Mouse (Mus musculus) T-helper 17 cell (primary cell): Measurements from ENCODE around the gene Mindy1.

ENCODE experiments used
- in situ Hi-C, 2 experiments: fragments of 300-600 bp; cut with MboI, MseI; formaldehyde crosslinking; loops; 1 replicate in 1 of 2; 2 replicates in 1 of 2; pipeline ENCODE4 v1.15.1; 2025; ENCODE audit warnings: high pct_unique_total_duplicates in 2 of 2

The Mindy1 gene

DNA sequence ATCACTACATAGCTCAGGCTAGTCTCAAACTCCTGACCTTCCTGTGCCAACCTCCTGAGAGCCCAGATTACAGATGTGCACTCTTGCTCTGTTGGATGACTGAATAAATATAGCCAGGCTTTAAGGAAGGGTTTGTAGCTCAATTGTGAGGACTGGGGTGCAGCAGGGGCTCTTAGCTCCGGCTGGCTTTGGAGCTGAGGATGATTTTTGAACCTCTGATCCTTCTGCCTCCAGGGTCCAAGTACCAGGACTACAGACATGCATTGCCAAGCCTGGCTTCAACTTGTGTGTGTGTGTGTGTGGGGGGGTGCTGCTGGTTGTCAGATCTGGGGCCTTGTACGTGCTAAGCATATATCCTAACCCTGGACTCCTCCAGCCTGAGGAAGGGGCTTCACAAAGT, 11.8 kb downstream of the Mindy1 start:
- in situ Hi-C loops, result no loop called here

DNA sequence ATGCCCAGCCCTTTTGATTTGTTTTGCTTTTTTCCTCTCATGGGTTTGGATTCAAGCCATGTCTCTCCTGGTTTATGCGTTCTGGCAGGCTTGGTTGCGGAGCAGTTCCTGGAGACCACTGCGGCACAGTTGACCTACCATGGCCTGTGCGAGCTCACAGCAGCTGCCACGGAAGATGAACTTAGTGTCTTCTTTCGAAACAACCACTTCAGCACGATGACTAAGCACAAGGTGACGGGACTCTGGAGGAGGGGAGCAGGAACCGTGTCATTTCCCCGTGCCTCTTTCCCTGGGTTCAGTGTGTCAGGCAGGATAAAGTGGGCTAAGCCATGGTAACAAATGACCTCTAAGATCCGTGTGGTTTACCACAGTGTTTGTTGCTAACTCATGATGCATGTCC, 12.4 kb downstream of the Mindy1 start:
- in situ Hi-C loops, result no loop called here

DNA sequence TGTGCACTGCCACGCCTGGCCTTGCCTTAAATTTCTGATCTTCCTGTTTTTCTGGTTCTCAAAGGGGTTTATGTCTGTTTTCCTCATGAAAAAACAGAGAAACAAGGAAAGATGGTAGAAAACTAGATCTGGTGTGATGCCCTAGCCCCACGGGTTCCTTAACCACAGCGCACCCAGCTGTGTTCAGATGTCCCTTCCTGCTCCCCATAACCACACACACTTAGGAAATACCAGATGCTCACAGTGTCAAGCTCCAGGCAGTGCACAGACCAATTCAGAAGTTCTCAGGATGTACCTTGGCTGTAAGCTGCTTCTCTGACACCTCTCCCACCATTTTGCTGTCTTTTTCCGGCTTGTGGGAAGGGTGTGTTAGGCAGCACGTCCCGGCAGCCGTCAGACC, 13.2 kb downstream of the Mindy1 start:
- in situ Hi-C loops, result no loop called here

DNA sequence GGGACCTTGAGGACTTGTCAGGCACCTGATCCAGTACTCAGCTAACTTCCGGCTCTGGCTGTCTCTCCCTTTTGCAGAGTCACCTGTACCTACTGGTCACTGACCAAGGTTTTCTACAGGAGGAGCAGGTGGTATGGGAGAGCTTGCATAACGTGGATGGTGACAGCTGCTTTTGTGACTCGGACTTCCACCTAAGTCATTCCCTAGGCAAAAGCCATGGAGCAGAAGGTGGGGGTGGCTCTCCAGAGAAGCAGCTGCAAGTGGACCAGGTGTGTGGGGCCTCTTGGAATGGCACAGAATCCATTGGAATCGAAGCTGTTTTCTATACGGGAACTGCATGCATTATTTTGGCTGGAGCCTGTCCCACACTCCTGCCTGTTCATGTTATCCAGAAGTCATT, 13.6 kb downstream of the Mindy1 start:
- in situ Hi-C loops, result no loop called here

DNA sequence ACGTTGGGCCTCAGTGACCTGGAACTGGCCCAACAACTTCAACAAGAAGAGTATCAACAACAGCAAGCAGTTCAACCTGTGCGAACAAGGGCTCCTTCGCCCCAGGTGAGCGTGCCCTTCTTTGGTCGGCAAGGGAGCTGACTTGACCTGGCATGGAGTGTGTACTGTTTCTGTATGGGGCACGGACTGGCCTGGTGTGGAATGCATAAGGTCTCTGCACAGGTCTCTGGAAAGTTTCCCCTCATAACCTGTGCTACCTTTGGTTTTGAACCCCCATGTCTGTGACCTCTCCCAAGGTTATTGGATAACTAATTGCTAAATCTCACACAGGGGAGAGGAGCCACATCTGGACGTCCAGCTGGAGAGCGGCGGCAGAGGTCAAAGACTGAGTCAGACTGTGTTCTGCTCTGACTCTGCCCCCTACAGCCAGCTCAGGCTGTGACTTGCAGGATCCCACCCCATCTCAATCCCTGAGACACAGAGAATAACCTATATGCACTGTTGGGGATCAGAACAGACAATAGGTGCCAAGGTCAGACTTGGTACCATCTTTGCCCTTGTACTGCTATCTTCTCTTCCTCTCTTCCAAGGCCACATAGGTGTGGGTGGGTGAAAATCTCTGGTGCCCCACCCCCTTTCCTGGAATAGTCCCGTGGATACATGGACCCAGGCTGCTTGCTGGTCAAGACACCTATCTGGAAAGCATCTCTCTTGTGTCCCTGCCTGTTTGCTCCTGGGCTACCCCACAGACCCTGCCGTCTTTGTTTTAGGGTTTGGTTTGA, 14.4 kb downstream of the Mindy1 start:
- in situ Hi-C loops, result no loop called here

DNA sequence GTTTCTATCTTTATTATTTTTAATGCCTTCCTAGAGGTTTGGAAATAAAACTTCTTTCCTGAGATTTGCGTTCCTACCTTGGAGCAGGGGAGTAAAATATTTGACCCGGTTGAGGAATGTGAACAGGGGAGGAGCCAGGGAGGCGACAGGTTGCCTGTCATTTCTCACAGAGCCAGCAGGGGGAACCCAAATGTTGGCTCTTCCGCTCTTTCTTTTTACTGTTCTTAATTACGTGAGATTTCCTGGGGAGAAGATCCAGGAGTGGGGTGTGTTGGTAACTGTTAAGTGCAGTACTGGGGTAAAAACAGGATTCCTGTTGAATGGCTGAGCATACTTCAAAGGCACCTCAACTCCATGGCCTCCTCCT, 14.9 kb downstream of the Mindy1 start:
- in situ Hi-C loops, result no loop called here

DNA sequence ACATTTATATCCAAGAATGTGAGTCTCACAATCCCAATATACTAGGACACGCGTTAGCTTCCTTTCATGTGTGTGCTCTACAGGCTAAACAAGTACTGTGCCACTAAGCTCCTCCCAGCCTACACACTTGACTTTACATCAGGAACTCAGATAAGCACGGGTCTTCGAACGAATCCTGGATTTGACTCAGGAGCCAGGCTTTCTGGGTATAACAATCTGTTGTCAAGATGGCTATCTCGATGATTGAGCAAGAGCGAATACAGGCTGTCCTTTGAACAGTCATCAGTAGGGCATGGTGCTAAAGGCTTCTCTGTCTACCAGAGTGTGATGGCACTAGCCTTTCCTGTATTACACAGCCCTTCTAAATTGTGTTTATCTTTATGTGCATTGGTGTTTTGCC, 16.9 kb downstream of the Mindy1 start:
- in situ Hi-C loops, result no loop called here

DNA sequence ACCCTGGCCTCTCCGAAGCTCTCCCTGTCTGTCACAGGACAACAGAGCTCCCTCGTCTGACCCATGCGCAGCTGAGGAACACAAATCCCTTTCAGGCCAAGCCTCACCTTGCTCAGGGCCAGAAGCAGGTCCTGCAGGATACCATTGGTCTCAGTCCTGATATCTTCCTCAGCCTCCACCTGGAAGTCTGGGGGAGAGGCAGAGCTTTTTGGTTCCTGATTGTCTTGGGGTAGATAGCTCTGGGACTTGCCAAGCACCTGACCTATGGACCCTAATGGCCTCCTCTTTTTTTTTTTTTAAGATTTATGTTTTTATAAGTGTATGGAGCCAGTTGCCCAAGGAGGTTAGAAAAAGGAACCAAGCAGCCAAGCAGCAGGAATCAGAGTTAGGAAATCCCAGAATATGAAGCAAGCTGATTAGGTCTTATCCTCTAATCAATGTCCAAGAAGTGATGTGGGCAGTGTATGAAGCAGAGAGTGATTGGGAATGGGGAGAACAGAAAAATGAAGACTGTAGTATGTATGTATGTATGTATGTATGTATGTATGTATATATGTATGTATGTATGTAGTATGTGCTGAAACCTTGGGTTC, 20.2 kb downstream of the Mindy1 start:
- in situ Hi-C loops, result no loop called here

DNA sequence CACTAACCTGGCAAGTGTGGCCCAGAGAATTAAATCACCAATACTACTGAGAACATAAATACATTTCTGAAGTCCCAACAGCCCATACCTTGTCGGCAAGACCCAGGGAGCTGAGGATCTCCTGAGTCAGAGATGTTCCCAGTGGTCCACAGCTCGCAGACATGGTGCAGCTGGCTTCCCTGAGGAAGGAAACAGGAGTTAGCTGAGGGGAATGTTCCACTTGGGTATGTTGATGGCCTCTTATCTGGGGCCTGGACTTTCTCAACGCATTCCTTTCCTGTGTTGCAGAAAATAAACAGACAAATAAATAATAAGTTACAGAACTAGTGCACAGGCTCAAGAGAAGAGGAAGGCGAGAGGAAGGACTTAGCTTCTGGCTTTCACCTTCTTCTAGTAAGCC, 25.1 kb downstream of the Mindy1 start:
- in situ Hi-C loops, result no loop called here

DNA sequence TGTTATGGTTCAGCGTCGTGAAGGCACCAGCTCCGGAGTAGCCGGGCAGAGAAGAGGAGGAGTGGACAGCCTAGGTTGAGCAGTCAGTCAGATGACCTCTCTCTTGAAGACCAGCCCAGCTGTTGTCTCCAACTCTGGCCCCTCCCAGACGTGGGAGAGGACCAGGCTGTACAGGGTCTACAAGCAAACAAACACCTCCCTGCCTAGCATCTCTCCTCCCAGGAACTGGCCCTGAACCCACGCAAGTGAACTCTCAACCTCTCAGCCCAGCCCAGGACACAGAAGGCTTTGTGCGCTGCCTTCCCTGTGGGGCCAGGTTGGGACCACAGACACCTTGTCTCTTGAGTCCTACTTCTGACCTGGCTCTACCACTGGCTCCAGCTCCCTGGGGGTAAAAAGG, 26.0 kb downstream of the Mindy1 start, which contains the start of gene Anxa9:
Anxa9 (minus strand) TSS at position 77 of the 400 bp plus-strand sequence.
- in situ Hi-C loops, result no loop called here

DNA sequence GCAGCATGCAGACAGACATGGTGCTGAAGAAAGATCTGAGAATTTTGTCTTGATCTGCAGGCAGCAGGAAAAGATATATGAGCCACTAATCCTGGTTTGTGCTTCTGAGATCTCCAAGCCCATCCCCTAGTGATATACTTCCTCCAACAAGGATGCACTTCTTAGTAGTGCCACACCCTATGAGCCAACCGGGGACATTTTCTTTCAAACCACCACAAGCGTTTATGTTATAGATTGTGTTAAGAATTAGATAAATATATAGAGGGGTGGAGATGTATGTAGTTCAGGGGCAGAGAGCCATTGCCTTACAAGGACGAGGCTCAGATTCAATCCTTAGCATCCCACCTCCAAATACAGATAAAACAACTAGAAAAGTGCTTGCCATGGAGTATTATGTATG, 29.4 kb downstream of the Mindy1 start:
- in situ Hi-C loops, result no loop called here

DNA sequence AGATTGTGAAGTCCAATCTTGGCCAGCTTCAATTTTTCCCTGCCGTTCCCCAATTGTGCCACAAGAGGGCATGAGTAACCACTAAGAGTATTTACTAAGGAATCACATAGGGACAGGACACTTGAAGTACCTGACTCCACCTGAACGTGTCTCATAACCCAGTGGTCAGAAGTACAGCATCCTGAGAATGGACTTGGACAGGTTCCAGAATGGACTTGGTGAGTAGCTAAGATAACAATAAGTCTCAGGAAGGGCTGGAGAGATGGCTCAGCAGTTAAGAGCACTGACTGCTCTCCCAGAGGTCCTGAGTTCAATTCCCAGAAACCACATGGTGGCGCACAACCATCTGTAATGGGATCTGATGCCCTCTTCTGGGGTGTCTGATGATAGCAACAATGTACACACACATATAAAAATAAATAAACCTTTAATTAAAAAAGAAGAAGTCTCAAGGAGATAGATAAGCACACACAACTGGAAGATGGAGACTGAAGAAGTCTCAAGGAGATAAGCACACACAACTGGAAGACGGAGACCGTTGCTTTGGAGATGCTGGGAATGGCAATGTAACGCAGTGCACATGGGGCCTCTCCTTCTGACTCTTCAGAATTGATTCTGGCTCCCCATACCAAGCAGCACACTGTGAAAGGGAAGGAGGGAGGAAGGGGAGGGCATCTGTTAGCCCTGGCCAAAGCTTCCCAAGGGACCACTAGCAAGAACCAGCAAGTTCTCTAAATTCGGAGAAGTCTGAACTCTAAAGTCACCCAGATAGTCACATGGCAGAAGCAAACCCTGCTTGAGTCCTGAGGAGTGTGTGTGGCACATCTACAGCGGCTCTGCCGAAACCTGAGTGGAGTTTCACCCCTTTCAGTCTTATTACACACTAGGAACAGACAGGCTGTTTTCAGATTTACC, 30.1 kb downstream of the Mindy1 start:
- in situ Hi-C loops, result no loop called here

DNA sequence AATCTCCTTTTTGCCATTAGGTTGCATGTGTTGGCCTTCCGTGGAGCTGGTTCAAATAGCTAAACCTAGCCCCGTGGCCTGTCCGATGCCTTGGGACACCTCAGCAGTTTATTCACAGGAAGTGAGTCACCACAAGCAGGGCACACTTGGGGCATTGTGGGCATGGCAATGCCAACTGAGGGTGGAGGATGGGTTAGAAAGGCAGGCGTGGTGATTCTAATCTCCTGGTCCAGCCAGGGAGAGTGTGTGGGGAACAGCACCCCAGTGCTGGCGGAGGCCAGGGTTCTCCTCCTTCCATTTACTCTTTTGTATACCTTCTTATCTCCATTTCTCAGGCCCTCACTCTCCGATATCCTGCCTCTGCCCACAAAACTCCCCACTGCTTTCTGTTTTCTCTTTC, 31.5 kb downstream of the Mindy1 start:
- in situ Hi-C loops, result no loop called here

DNA sequence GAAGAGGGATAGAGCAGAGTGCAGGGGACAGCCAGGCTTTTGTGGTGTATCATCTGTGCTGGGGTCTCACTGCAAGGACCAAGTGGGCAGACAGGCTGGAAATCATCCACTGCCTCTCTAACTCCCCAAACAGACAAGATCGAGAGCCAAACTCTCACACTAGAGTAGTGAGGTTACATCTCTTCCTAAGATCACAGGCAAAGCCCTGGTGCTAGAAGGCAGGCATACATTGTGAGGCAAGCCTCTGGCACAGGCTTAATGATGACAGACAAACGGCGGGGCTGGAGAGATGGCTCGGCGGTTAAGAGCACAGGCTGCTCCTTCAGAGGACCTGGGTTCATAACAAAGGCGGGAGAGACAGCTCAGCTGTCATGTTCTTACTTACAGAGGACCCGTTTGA, 32.3 kb downstream of the Mindy1 start:
- in situ Hi-C loops, result no loop called here

DNA sequence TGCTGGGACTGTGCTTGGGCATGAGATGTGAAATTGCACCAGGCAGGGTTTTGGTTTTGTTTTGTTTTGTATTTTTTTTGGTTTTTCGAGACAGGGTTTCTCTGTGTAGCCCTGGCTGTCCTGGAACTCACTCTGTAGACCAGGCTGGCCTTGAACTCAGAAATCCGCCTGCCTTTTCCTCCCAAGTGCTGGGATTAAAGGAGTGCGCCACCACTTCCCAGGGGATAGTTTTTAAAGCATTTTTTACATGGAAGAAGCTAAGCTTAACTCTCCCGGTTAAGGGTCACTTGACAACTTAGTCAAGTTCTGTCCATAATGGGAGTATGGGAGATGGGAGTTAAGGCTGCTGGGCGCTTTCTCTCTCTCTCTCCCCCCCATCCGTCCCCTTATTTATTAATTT, 32.9 kb downstream of the Mindy1 start:
- in situ Hi-C loops, result no loop called here

DNA sequence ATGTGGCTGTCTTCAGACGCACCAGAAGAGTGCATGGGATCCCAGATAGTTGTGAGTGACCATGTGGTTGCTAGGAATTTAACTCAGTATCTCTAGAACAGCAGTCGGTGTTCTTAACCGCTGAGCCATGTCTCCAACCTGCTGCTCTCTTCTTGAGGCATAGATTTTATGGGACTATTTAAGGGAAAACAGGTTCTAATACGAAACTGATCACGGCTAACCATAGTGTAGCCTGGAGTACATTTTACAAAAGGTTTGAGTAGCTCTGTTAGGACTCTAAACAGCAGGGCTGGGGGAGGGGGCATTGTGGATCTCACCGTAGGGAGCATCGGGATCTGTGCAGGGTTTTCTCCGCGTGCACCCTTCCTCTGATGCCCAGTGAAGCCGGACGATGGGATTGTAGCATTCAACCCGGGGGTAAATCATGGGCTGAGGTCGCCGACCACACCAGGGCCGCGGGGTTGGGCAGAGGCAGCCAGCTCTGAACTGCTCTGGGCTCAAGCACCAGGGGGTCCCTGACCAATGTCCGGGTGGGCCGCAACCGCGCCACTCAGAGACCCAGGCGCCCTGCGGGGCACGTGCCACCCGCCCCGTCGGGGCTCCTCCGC, 33.4 kb downstream of the Mindy1 start, which contains the start of gene Cers2:
Cers2 (plus strand) TSS at position 306 of the 608 bp plus-strand sequence.
- in situ Hi-C loops, result no loop called here

DNA sequence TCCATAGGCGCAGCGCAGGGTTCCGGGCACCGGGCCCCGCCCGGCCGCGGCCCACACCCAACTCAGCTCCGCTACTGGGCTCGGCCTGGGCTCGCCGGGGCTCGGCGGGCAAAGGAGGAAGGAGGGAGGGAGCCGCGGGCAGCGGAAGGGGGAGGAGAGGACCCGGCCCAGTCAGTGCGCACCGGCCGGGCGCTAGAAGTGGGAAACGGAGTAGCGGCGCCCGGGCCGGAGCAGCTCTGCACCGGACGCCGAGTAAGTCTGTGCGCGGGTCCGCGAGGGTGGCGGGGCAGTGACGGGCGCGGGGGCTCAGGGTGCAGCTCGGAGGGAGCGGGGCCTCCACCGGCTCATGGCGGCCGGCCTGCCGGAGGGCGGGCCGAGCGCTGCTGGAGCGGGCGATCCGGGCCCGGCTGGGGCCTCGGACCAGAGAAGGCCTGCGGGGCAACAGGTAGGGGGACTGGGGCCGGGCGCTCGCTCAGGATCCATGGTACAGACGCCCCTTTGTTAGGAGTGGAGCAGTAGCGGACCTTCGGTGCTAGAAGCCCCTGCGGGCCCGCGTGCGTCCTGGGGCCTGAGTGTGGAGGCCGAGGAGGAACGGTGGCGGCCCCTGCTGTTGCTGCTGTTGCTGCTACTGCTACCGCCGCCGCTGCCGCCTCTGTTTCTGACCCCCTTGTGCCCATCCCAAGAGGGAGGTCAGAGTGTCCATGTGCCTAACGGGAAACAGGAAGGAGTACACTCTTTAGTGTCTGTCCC, 34.1 kb downstream of the Mindy1 start:
- in situ Hi-C loops, result no loop called here

DNA sequence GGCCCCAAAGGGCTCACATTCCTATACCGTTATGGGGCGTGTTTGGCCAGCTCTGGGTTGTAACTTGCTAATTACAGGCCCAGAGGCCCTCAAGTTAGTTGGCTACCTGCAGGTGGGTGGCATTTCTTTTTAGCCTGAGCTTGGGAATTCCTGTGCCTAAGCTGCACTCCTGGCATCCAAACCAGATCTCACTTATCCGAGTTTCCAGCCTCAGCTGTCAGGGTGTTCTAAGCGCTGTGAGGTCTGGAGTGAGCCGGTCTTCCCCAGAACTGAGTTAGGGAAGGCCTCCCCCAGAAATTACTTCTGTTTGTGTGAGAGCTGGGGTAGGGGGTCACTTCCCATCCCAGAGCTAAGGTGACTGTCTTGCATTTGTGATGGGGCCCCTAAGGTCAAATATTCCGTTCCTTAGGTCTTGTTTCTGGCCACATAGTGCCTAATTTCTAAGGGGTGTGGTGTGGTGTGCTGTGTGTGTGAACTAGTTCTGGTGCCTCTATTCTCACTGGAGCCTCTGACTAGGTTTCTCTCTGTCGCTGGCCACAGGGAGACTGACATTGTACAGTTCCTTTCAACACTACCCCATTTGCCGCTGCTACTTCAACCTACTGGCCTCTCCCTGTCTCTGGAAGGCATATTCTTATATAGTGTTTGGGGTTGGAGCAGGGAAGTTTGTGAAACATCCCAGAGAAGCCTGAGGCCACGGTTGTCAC, 34.9 kb downstream of the Mindy1 start:
- in situ Hi-C loops, result no loop called here

DNA sequence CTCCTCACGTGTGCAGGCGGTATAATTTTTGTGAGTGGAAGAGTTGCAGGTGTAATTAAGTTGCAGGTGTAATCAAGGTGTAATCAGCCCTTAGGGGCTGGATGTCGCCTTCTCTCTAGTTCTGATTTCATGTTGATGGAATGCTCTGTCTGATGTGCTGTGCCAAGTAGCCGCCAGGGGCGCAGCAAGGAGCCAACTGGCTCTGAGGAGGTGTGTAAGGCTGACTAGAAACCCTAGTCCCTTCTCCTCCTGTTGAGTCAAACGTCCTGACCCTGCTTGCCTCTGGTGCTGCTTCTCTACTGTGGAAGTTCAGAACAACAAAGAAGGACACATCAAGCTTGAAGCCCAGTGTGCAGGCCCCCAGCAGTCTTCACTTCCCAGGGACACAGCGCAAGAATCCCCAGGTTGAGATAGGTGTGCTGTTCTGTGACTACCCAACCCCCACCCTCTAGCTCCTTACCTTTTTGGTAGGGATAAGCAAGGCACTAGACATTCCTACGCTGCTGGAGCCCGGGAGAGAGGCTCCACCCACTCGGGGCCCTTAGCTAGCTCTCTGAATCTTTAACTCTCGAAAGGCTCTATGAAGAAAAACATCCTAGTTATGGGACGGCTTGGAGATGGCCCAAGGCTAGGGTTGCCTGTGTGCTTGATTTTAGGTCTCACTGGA, 36.4 kb downstream of the Mindy1 start:
- in situ Hi-C loops, result no loop called here

DNA sequence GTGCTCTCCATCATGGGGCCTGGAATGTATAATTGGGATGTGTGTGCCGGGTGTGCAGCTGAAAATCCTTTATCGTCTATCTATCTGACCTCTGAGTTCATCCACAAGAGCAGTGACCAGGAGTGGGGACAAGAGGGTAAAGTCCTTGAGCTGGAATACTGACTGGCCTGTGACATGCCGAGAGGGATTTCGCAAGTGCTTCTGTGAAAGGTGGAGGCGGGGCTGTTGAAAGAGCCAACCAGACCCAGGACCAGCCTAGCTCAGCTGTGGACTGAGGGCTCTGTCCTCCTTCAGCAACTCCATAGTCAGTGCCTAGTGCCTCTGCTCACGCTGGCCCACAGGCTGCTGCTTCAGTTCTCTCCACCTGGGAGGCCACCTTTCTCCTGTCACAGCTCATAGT, 37.4 kb downstream of the Mindy1 start:
- in situ Hi-C loops, result no loop called here
